Mouse (Mus musculus) hindbrain, embryonic 11.5 days (tissue): ENCODE results near the gene Slc25a5. TPM values are rescaled to one million over a fixed set of nuclear protein-coding genes. Genes with fewer than 3 reads are reported as not detected.

Experiments used
- ATAC-seq: fragments of 200-750 bp; cut with Nextera tagmentation; 2 replicates; pipeline ENCODE4 v1.8.0; 2017; ENCODE audit warnings: mild to moderate bottlenecking, moderate TSS enrichment, moderate library complexity; ENCODE audit not compliant: low FRiP score
- DNase-seq: peaks from one replicate; pipeline ENCODE4 v3.0.0-alpha.2; 2015; ENCODE audit warnings: low spot score
- H3K27ac ChIP-seq: fragments of 300-500 bp; sonication (generic); 2 replicates; pipeline ENCODE4 v1.5.1; 2014; ENCODE audit warnings: mild to moderate bottlenecking, low read depth, low read length
- H3K27me3 ChIP-seq: fragments of 300-500 bp; sonication (generic); 2 replicates; pipeline ENCODE4 v1.6.1; 2014; ENCODE audit warnings: mild to moderate bottlenecking, low read length, moderate library complexity, mixed read lengths; ENCODE audit not compliant: control insufficient read depth, insufficient read depth
- H3K36me3 ChIP-seq: fragments of 300-500 bp; sonication (generic); 2 replicates; pipeline ENCODE4 v1.6.1; 2014; ENCODE audit warnings: mild to moderate bottlenecking, low read length, moderate library complexity, mixed read lengths; ENCODE audit not compliant: control insufficient read depth, insufficient read depth
- H3K4me1 ChIP-seq: fragments of 300-500 bp; sonication (generic); replicated peaks from 2 replicates; pipeline ENCODE4 v1.6.1; 2014; ENCODE audit warnings: low read length, mixed read lengths; ENCODE audit not compliant: control insufficient read depth, insufficient read depth
- H3K4me2 ChIP-seq: fragments of 300-500 bp; sonication (generic); replicated peaks from 2 replicates; pipeline ENCODE4 v1.6.1; 2014; ENCODE audit warnings: mild to moderate bottlenecking, low read depth, low read length
- H3K4me3 ChIP-seq: fragments of 300-500 bp; sonication (generic); 2 replicates; pipeline ENCODE4 v1.5.1; 2014; ENCODE audit warnings: low read depth, low read length
- H3K9ac ChIP-seq: fragments of 300-500 bp; sonication (generic); 2 replicates; pipeline ENCODE4 v1.6.1; 2014; ENCODE audit warnings: low read depth, low read length
- H3K9me3 ChIP-seq: fragments of 300-500 bp; sonication (generic); 2 replicates; pipeline ENCODE4 v1.6.1; 2016; ENCODE audit warnings: low read length; ENCODE audit not compliant: control insufficient read depth
- WGBS: fragments of 180-500 bp; shearing (Covaris S2); extraction: QIAGEN DNeasy Blood & Tissue Kit; methylation state at CpG from one replicate; pipeline ENCODE4 v1.1.7; 2014; 5-methylcytosine and 5-hydroxymethylcytosine counted together
- polyA plus RNA-seq: library from polyadenylated mRNA; unstranded; fragments of >200 nt; fragmentation: Nextera tagmentation; extraction: Ambion mirVana; gene quantifications from 2 replicates; pipeline ENCODE4 v1.2.1, GENCODE M21; 2014

Gene Slc25a5
- polyA plus RNA-seq, 1 experiment from 2014 or later, result 838 TPM

- H3K9ac ChIP-seq, result no peak overlapping the region
- ATAC-seq (no peak), DNase-seq (no peak)
- H3K9me3 ChIP-seq, result no peaks in the 10 kb centered on the region
- H3K27me3 ChIP-seq, result no peaks in the 10 kb centered on the region
- no peak overlapping the region for H3K4me3 ChIP-seq
- 68% methylated on average over 3 of the region's 4 CpGs for WGBS
- H3K4me2 ChIP-seq, result no peak overlapping the region
- H3K4me1 ChIP-seq, result no peaks in the 10 kb centered on the region
- H3K27ac ChIP-seq, result no peak overlapping the region
- H3K36me3 ChIP-seq, result no peaks in the 10 kb centered on the region
Observed at GRCm38 (mm10) chrX:36819575-36819974, 24.1 kb downstream of the Slc25a5 start.

DNA sequence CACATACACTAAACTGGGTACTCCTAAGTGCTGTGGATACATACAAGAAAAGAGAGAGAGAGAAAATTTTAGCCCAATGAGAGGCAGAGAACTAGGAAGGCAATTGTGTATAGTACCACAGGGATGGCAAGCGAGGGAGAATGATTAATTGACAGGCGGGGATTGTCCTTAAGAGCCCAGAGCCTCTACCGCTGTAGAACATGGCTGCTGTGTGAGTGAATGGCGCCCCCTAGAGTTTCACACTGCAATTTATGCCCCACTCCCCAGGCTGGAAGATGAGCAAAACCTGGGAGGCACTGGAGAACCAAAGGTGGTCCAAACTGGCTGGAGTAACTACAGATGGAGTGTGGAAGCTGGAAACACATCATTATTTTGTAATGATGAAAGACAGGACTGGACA lies 24.8 kb downstream of the Slc25a5 start:
- Histone ChIP-seq H3K4me2 (no peak overlapping the region), H3K27ac (no peak overlapping the region), H3K9ac (no peak overlapping the region), H3K9me3 (no peaks in the 10 kb centered on the region), H3K4me1 (no peaks in the 10 kb centered on the region), H3K36me3 (no peaks in the 10 kb centered on the region), H3K27me3 (no peaks in the 10 kb centered on the region), H3K4me3 (no peak overlapping the region)
- ATAC-seq, result peak; percentile 63
- WGBS, result 19% methylated on average over 4 of the region's 4 CpGs
- peak; percentile 77 for DNase-seq

DNA sequence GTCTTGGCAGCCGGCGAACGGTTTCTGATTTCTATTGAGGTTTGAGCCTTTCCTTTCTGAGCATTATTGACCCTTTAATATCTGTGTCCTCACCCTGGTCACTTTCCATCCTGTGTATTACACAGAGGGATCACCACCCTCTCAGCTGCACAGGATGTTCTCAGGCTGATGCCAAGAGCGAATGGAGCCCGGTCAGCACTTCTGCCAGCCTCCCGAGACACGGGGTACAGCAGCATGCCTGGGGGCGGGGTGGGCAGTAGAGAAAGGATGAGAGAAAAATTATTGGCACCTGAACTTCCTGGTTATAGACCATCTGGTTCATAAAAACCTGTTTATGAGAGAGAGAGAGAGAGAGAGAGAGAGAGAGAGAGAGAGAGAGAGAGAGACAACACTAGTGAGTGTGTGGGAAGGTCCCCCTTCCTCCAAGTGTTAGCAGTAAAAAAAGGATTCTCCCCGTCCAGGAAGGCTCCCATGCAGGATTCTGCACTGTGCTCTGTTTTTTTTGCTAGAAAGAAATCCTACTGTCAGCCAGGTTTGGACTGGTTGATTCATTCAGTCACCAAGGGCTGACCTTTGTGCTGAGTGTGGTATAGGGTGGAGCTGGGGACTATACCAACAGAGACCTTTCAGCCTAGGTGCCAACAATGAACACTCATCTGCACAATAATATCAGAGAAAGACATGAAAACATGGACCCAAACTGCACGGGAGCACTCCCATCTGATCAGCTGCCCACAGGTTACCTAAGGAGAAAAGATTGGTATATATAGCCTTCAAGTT lies 28.7 kb downstream of the Slc25a5 start:
- 83% methylated on average over 10 of the region's 10 CpGs for WGBS
- Histone ChIP-seq H3K36me3 (no peaks in the 10 kb centered on the region), H3K27ac (no peak overlapping the region), H3K4me1 (no peaks in the 10 kb centered on the region), H3K4me2 (no peak overlapping the region), H3K9me3 (no peaks in the 10 kb centered on the region), H3K9ac (no peak overlapping the region), H3K27me3 (no peaks in the 10 kb centered on the region), H3K4me3 (no peak overlapping the region)
- ATAC-seq (no peak), DNase-seq (no peak)

DNA sequence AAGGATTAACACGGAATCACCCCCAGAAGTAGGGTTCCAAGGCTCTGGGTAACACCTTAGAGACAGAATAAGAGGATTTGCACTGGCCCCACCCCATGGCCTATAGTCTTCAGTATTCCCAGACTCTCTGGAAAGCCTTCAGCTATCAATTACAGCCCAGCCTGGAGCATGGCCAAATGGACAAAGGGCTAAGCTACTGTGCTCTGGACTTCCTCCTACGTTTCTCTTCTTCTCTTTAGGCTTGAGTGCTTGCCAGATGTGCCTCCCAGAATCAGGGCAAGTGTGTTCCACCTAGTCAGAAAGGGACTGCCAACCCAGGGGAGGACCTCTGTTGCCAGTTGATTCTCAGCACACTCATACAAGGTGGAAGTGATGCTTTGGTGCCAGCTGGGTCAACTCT lies 29.6 kb downstream of the Slc25a5 start:
- H3K27me3 ChIP-seq, result no peaks in the 10 kb centered on the region
- H3K4me2 ChIP-seq, result no peak overlapping the region
- no peak for DNase-seq
- H3K27ac ChIP-seq, result no peak overlapping the region
- ATAC-seq, result no peak
- H3K9ac ChIP-seq, result no peak overlapping the region
- H3K4me1 ChIP-seq, result no peaks in the 10 kb centered on the region
- WGBS, result 78% methylated on average over 2 of the region's 2 CpGs
- H3K9me3 ChIP-seq, result no peaks in the 10 kb centered on the region
- no peaks in the 10 kb centered on the region for H3K36me3 ChIP-seq
- no peak overlapping the region for H3K4me3 ChIP-seq

- no peak for DNase-seq
- Histone ChIP-seq H3K9me3 (no peaks in the 10 kb centered on the region), H3K4me2 (no peak overlapping the region), H3K27me3 (no peaks in the 10 kb centered on the region), H3K4me1 (no peaks in the 10 kb centered on the region), H3K9ac (no peak overlapping the region), H3K4me3 (no peak overlapping the region), H3K36me3 (no peaks in the 10 kb centered on the region), H3K27ac (no peak overlapping the region)
- ATAC-seq, result no peak
- 87% methylated on average over 5 of the region's 5 CpGs for WGBS
Observed at GRCm38 (mm10) chrX:36826873-36827272, 31.4 kb downstream of the Slc25a5 start.

- H3K9ac ChIP-seq, result no peak overlapping the region
- no peak overlapping the region for H3K4me3 ChIP-seq
- H3K9me3 ChIP-seq, result no peaks in the 10 kb centered on the region
- no peaks in the 10 kb centered on the region for H3K4me1 ChIP-seq
- no peak overlapping the region for H3K27ac ChIP-seq
- DNase-seq (no peak), ATAC-seq (no peak)
- no peaks in the 10 kb centered on the region for H3K27me3 ChIP-seq
- H3K4me2 ChIP-seq, result no peak overlapping the region
- no peaks in the 10 kb centered on the region for H3K36me3 ChIP-seq
- 40% methylated on average over 5 of the region's 5 CpGs for WGBS
Observed at GRCm38 (mm10) chrX:36830271-36830670, 34.8 kb downstream of the Slc25a5 start.

DNA sequence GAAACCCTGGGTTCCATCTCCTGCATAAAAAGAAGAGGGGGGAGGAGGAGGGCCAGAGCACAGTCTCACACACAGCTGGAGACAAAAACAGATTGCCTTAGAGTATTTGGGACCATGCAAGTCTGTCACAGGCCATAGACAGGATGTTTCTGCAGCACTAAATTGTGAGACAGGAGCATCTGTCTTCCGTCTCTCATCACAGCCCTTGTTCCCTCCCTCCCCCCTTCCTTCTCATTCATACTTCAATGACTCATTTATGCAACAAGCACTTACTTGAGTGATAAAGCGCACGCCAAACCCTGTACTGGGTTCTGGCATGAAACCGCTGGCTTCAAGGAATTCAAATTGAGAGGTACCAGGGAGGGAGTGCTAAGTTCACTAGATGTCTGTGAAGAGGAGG lies 36.2 kb downstream of the Slc25a5 start:
- 72% methylated on average over 4 of the region's 4 CpGs for WGBS
- Histone ChIP-seq H3K27ac (no peak overlapping the region), H3K4me2 (no peak overlapping the region), H3K4me3 (no peak overlapping the region), H3K4me1 (no peaks in the 10 kb centered on the region), H3K9me3 (no peaks in the 10 kb centered on the region), H3K9ac (no peak overlapping the region), H3K27me3 (no peaks in the 10 kb centered on the region), H3K36me3 (no peaks in the 10 kb centered on the region)
- DNase-seq (no peak), ATAC-seq (no peak)

DNA sequence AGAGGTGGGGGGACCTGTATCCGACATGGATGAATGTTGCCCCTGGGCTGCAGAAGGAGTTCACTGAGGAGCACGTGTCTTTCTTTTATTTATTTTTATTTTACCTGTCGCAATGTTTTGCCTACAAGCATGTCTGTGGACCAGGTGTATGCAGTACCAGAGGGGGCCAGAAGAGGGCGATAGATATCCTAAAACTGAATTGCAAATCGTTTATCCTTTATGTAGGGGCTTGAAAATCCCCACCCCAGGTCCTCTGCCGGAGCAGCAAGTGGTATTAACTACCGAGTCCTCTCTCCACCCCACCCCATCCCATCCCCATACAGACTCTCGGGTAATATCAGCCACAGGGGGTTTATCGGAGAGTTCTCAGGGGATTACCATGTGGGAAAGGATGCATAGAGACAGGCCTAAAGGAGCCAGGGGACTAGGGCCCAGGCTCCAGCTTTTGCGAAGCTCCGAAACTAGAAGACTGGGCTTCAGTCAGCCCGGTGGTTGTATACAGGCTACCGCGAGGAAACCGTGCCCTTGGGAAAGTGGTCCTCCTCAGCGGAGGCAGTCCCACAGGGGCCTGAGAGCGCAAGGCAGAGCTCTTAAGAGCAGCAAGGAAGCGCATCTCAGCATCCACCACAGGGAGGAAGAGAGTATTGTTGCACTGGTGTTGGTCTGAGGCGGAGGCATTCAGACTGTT lies 38.1 kb downstream of the Slc25a5 start:
- H3K27ac ChIP-seq, result no peak overlapping the region
- H3K4me3 ChIP-seq, result peak overlapping the region; percentile 10; the same call in 1 of the 2 replicates

More for the DNA sequence above, 38.1 kb downstream of the Slc25a5 start:
- Histone ChIP-seq H3K4me1 (no peaks in the 10 kb centered on the region), H3K36me3 (no peaks in the 10 kb centered on the region), H3K9me3 (no peaks in the 10 kb centered on the region), H3K4me2 (peak overlapping the region; percentile 33), H3K27me3 (no peaks in the 10 kb centered on the region), H3K9ac (peak overlapping the region; percentile 50; the same call in 1 of the 2 replicates)
- ATAC-seq, result peak; percentile 57
- WGBS, result 23% methylated on average over 19 of the region's 19 CpGs
- peak; percentile 78 for DNase-seq
